Mouse (Mus musculus): ENCODE data around the gene Osbpl7.

GRCm38 (mm10) chr11:97013121-97013670 is 37.2 kb upstream of the Osbpl7 start, which contains the start of gene Sp6:
- TF ChIP-seq POLR2A (IDR thresholded peaks at IDR 0.05; ENCODE audit: control insufficient read depth in 1 of 2, insufficient read depth in 1 of 2, low read depth in 1 of 2, low read length in 2 of 2, poor library complexity in 1 of 2) = no peak
- no peak for TF ChIP-seq CTCF (IDR thresholded peaks at IDR 0.05 in 2 of 3, conservative IDR thresholded peaks at IDR 0.05 in 1 of 3; ENCODE audit: control insufficient read depth in 1 of 3, insufficient read depth in 1 of 3, low read depth in 2 of 3, low read length in 3 of 3, poor library complexity in 1 of 3, severe bottlenecking in 1 of 3)
- TF ChIP-seq MYC (IDR thresholded peaks at IDR 0.05; ENCODE audit: low read depth, low read length) = no peak
- no peak for TF ChIP-seq KAT2A (conservative IDR thresholded peaks at IDR 0.05; ENCODE audit: low read depth, low read length)
- TF ChIP-seq POLR2AphosphoS5 (IDR thresholded peaks at IDR 0.05; ENCODE audit: borderline replicate concordance, low read depth, low read length) = no peak
- TF ChIP-seq SIN3A (IDR thresholded peaks at IDR 0.05; ENCODE audit: low read length) = no peak
- TF ChIP-seq EP300 (IDR thresholded peaks at IDR 0.05; ENCODE audit: low read depth in 1 of 2, low read length in 2 of 2) = no peak
- TF ChIP-seq E2F4 (IDR thresholded peaks at IDR 0.05; ENCODE audit: borderline replicate concordance, low read depth, low read length) = no peak
- no peak for TF ChIP-seq GABPA (IDR thresholded peaks at IDR 0.05; ENCODE audit: low read depth, low read length)
- TF ChIP-seq ZNF384 (IDR thresholded peaks at IDR 0.05; ENCODE audit: low read depth, low read length) = no peak
- TF ChIP-seq GATA1 (IDR thresholded peaks at IDR 0.05; ENCODE audit: low read depth, low read length) = no peak
- no peak for TF ChIP-seq POLR2AphosphoS2 (IDR thresholded peaks at IDR 0.05; ENCODE audit: low read length)
- no peak for TF ChIP-seq MAZ (IDR thresholded peaks at IDR 0.05; ENCODE audit: low read depth, low read length)

All from MEL (cell line).